Mouse (Mus musculus): Measurements from ENCODE around the gene Gm5485. TPM values are rescaled to one million over a fixed set of nuclear protein-coding genes. Genes with fewer than 3 reads are reported as not detected.

Gm5485 gene
- polyA plus RNA-seq (2016; fragmentation: Nextera tagmentation; extraction: Ambion mirVana), result not detected in 2 replicates

GRCm38 (mm10) chr16:48412246-48412645 lies at the start of gene Gm5485:
TSS of gene Gm5485 (minus strand) at chr16:48412416.
- no peaks in the 10 kb centered on the region for H3K9me3 ChIP-seq
- 82% methylated on average over 1 of the region's 1 CpGs for WGBS
- H3K27me3 ChIP-seq, result no peaks in the 10 kb centered on the region
- no peaks in the 10 kb centered on the region for H3K36me3 ChIP-seq
- no peak within 1 kb of the TSS for H3K4me2 ChIP-seq (replicated peaks)
- no peak for ATAC-seq (ENCODE audit: low FRiP score, low read depth)
- H3K4me1 ChIP-seq, result no peaks in the 10 kb centered on the region
- H3K4me3 ChIP-seq, result no peak within 1 kb of the TSS
- H3K27ac ChIP-seq (replicated peaks), result no peak within 1 kb of the TSS
- no peak within 1 kb of the TSS for H3K9ac ChIP-seq (replicated peaks)

- 83% methylated on average over 3 of the region's 3 CpGs for WGBS
These were observed 41.0 kb upstream of the Gm5485 start for GRCm38 (mm10) chr16:48453264-48453663.

DNA sequence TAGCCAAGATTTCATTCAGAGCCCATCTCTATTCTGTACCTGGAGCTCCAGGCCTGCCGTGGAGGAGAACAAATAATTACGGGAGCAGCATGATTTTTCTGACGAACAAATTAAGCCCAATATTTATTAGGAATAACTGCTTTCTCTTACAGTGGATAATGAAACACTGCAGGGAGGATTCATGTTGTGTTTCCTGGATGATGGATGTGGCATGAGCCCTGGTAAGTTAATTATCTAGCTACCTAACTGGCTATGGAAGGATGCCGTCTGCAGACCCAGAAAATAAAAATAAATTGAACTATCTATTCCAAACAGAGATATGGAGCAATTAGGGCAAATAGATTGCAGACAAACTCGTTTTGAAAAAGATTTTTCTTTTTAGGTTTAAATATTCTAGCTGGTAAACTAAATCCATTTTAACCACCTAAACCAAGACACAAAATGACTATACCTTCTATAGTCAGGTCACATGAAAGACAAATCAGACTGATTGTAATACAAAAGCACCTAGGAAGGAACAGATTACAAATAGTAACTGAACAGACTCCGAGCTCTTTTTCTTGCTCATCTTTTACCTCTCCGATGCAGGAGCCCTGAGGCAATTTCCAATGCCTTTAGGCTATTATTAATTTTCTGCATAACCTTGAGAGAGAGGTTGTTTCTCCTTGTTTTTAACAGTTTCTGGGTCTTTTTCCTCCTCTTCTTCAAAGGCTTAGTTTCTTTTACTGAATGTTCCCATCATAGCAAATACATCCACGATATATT lies 34.1 kb upstream of the Gm5485 start:
- no peaks in the 10 kb centered on the region for H3K27me3 ChIP-seq
- no peak overlapping the region for H3K4me3 ChIP-seq
- ATAC-seq (ENCODE audit: low FRiP score, low read depth), result no peak
- WGBS, result 81% methylated on average over 8 of the region's 8 CpGs
- no peak overlapping the region for H3K27ac ChIP-seq (replicated peaks)
- no peak overlapping the region for H3K9ac ChIP-seq (replicated peaks)
- no peak overlapping the region for H3K4me2 ChIP-seq (replicated peaks)
- H3K9me3 ChIP-seq, result no peaks in the 10 kb centered on the region
- no peaks in the 10 kb centered on the region for H3K36me3 ChIP-seq
- H3K4me1 ChIP-seq, result no peaks in the 10 kb centered on the region

More at GRCm38 (mm10) chr16:48453264-48453663, 41.0 kb upstream of the Gm5485 start:
- Histone ChIP-seq H3K36me3 (no peaks in the 10 kb centered on the region), H3K4me3 (no peak overlapping the region), H3K27me3 (no peaks in the 10 kb centered on the region), H3K4me1 (no peaks in the 10 kb centered on the region), H3K9me3 (no peaks in the 10 kb centered on the region), H3K27ac (replicated peaks) (no peak overlapping the region), H3K9ac (replicated peaks) (no peak overlapping the region), H3K4me2 (replicated peaks) (no peak overlapping the region)
- ATAC-seq (ENCODE audit: low FRiP score, low read depth), result no peak

GRCm38 (mm10) chr16:48444589-48444988 lies 32.4 kb upstream of the Gm5485 start:
- no peaks in the 10 kb centered on the region for H3K4me1 ChIP-seq
- 90% methylated on average over 5 of the region's 5 CpGs for WGBS
- no peak overlapping the region for H3K27ac ChIP-seq (replicated peaks)
- H3K9me3 ChIP-seq, result no peaks in the 10 kb centered on the region
- ATAC-seq (ENCODE audit: low FRiP score, low read depth), result no peak
- no peak overlapping the region for H3K9ac ChIP-seq (replicated peaks)
- H3K4me2 ChIP-seq (replicated peaks), result no peak overlapping the region
- no peaks in the 10 kb centered on the region for H3K36me3 ChIP-seq
- H3K27me3 ChIP-seq, result no peaks in the 10 kb centered on the region
- H3K4me3 ChIP-seq, result no peak overlapping the region

GRCm38 (mm10) chr16:48437476-48437875 lies 25.3 kb upstream of the Gm5485 start:
- H3K27ac ChIP-seq (replicated peaks), result no peak overlapping the region
- H3K4me3 ChIP-seq, result no peak overlapping the region
- no peak overlapping the region for H3K4me2 ChIP-seq (replicated peaks)
- no peaks in the 10 kb centered on the region for H3K36me3 ChIP-seq
- no peaks in the 10 kb centered on the region for H3K27me3 ChIP-seq
- H3K9me3 ChIP-seq, result no peaks in the 10 kb centered on the region
- H3K4me1 ChIP-seq, result no peaks in the 10 kb centered on the region
- H3K9ac ChIP-seq (replicated peaks), result no peak overlapping the region
- ATAC-seq (ENCODE audit: low FRiP score, low read depth), result no peak

GRCm38 (mm10) chr16:48435454-48435853 lies 23.2 kb upstream of the Gm5485 start:
- ATAC-seq (ENCODE audit: low FRiP score, low read depth), result no peak
- WGBS, result 15% methylated on average over 1 of the region's 1 CpGs
- no peak overlapping the region for H3K27ac ChIP-seq (replicated peaks)
- H3K36me3 ChIP-seq, result no peaks in the 10 kb centered on the region
- no peaks in the 10 kb centered on the region for H3K27me3 ChIP-seq
- H3K4me1 ChIP-seq, result no peaks in the 10 kb centered on the region
- no peak overlapping the region for H3K4me3 ChIP-seq
- no peak overlapping the region for H3K9ac ChIP-seq (replicated peaks)
- H3K9me3 ChIP-seq, result no peaks in the 10 kb centered on the region
- no peak overlapping the region for H3K4me2 ChIP-seq (replicated peaks)

- Histone ChIP-seq H3K4me3 (no peak within 1 kb of the TSS), H3K36me3 (no peaks in the 10 kb centered on the region), H3K27me3 (no peaks in the 10 kb centered on the region), H3K27ac (replicated peaks) (no peak within 1 kb of the TSS), H3K9ac (replicated peaks) (no peak within 1 kb of the TSS), H3K4me2 (replicated peaks) (no peak within 1 kb of the TSS), H3K4me1 (0 out of 2 replicates have a peak, but pooled peaks cover 3% of the 10 kb centered on the region), H3K9me3 (no peaks in the 10 kb centered on the region)
- 94% methylated on average over 15 of the region's 15 CpGs for WGBS
- ATAC-seq (ENCODE audit: low FRiP score, low read depth), result no peak
These were observed 18.8 kb upstream of the Gm5485 start, which contains the start of gene Morc1 for GRCm38 (mm10) chr16:48431027-48431426. TSS of gene Morc1 (plus strand) at chr16:48431237.

DNA sequence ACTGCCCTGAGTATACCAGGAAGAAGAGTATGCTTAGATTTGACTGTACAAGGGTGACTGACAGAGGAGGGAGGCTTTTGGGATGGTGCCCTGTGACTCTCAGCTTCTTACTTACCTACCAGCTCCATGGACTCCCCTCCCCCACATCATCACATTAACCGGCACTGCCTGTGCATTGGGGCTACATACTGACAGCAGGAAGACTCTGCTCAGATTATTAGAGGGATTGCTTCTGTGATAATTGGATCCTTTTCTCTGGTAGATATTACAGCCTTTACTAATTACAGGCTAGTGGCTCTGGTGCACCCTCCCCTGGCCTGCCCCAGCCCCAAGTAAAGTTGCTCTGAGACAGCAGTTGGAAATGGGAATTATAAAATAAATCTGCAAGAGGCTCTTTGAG lies 17.2 kb upstream of the Gm5485 start:
- peak; percentile 6; the same call in 1 of the 2 replicates for ATAC-seq (ENCODE audit: low FRiP score, low read depth)
- H3K4me1 ChIP-seq, result 0 out of 2 replicates have a peak, but pooled peaks cover 3% of the 10 kb centered on the region
- no peaks in the 10 kb centered on the region for H3K9me3 ChIP-seq
- H3K4me2 ChIP-seq (replicated peaks), result no peak overlapping the region
- no peak overlapping the region for H3K27ac ChIP-seq (replicated peaks)
- WGBS, result 59% methylated on average over 1 of the region's 1 CpGs
- H3K9ac ChIP-seq (replicated peaks), result no peak overlapping the region
- no peak overlapping the region for H3K4me3 ChIP-seq
- H3K36me3 ChIP-seq, result no peaks in the 10 kb centered on the region
- H3K27me3 ChIP-seq, result no peaks in the 10 kb centered on the region

GRCm38 (mm10) chr16:48424069-48424468 lies 11.9 kb upstream of the Gm5485 start:
- Histone ChIP-seq H3K4me2 (replicated peaks) (no peak overlapping the region), H3K9ac (replicated peaks) (no peak overlapping the region), H3K4me1 (no peaks in the 10 kb centered on the region), H3K4me3 (no peak overlapping the region), H3K9me3 (no peaks in the 10 kb centered on the region), H3K27me3 (no peaks in the 10 kb centered on the region), H3K36me3 (no peaks in the 10 kb centered on the region), H3K27ac (replicated peaks) (no peak overlapping the region)
- ATAC-seq (ENCODE audit: low FRiP score, low read depth), result no peak
- 76% methylated on average over 4 of the region's 4 CpGs for WGBS

- no peak overlapping the region for H3K9ac ChIP-seq (replicated peaks)
- 19% methylated on average over 2 of the region's 2 CpGs for WGBS
- H3K4me3 ChIP-seq, result no peak overlapping the region
- no peak overlapping the region for H3K4me2 ChIP-seq (replicated peaks)
- H3K27me3 ChIP-seq, result no peaks in the 10 kb centered on the region
- H3K4me1 ChIP-seq, result no peaks in the 10 kb centered on the region
- no peaks in the 10 kb centered on the region for H3K9me3 ChIP-seq
- H3K27ac ChIP-seq (replicated peaks), result no peak overlapping the region
- no peaks in the 10 kb centered on the region for H3K36me3 ChIP-seq
- no peak for ATAC-seq (ENCODE audit: low FRiP score, low read depth)
These were observed 10.3 kb upstream of the Gm5485 start for GRCm38 (mm10) chr16:48422501-48422900.

DNA sequence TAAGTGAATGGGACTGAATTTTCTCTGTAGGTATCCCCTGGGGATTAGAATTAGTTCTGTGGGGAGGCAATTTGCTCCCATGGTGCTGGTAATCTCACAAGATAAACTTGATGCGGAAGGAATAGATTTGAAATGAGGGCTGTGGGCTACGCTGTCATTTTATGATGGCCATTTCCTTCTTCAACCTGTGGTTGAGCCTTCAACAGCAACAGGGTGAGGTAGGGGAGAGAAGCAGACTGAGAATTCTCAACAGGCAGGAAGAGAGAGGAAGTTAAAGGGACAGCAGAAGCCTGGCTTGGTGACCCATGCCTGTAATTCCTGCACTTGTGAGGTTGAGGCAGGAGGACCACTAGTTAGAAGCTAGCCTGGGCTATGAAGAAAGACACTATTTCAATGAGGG lies 6.8 kb upstream of the Gm5485 start:
- Histone ChIP-seq H3K27me3 (no peaks in the 10 kb centered on the region), H3K9me3 (no peaks in the 10 kb centered on the region), H3K4me1 (no peaks in the 10 kb centered on the region), H3K4me3 (no peak overlapping the region), H3K9ac (replicated peaks) (no peak overlapping the region), H3K4me2 (replicated peaks) (no peak overlapping the region), H3K36me3 (no peaks in the 10 kb centered on the region), H3K27ac (replicated peaks) (no peak overlapping the region)
- ATAC-seq (ENCODE audit: low FRiP score, low read depth), result no peak
- WGBS, result 80% methylated on average over 2 of the region's 2 CpGs

DNA sequence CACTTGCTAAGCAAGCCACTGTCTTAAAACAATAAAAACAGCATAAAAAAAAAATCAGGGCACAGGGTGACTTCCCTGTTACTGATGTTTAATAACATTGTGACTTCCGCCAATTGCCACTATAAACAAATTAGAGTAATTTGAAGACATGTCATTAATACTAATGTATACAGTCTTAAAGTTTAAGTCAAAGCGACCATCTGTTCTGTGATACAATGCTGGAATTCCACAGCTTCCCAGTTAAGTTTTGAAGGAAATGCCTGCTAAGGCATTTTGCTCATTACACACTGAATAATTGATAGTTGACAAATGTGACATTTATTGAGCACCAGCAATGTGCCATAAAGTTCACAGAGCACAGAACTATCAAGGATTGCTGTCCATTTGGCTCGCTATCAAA lies 6.3 kb upstream of the Gm5485 start:
- 82% methylated on average over 3 of the region's 3 CpGs for WGBS
- ATAC-seq (ENCODE audit: low FRiP score, low read depth), result no peak
- Histone ChIP-seq H3K9me3 (no peaks in the 10 kb centered on the region), H3K27me3 (no peaks in the 10 kb centered on the region), H3K9ac (replicated peaks) (no peak overlapping the region), H3K4me1 (no peaks in the 10 kb centered on the region), H3K4me2 (replicated peaks) (no peak overlapping the region), H3K27ac (replicated peaks) (no peak overlapping the region), H3K36me3 (no peaks in the 10 kb centered on the region), H3K4me3 (no peak overlapping the region)

DNA sequence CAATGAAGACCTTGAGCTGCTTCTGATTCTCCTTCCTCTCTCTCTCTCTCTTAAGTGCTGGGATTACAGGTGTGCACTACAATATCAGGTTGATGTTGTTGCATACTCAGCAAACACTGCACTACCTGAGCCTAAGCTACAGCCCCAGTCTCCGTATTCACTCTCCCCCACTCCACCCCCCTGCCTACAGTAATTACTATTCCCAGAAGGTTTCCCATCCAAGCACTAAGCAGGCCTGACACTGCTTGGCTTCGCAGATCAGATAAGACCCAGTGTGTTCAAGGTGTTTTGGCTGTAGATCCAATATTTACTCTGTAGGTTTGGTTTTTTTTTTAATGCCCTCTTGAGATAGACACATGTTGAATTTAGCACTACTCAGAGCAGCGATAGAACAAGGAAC lies 2.1 kb downstream of the Gm5485 start:
- no peak overlapping the region for H3K9ac ChIP-seq (replicated peaks)
- no peaks in the 10 kb centered on the region for H3K27me3 ChIP-seq
- H3K4me1 ChIP-seq, result no peaks in the 10 kb centered on the region
- ATAC-seq (ENCODE audit: low FRiP score, low read depth), result no peak
- 83% methylated on average over 3 of the region's 3 CpGs for WGBS
- no peak overlapping the region for H3K27ac ChIP-seq (replicated peaks)
- no peaks in the 10 kb centered on the region for H3K9me3 ChIP-seq
- no peaks in the 10 kb centered on the region for H3K36me3 ChIP-seq
- no peak overlapping the region for H3K4me3 ChIP-seq
- no peak overlapping the region for H3K4me2 ChIP-seq (replicated peaks)

All from midbrain, embryonic 12.5 days (tissue).